Mouse (Mus musculus) embryonic facial prominence, embryonic 13.5 days (tissue): Measurements from ENCODE around the gene Klf5. TPM values are rescaled to one million over a fixed set of nuclear protein-coding genes. Genes with fewer than 3 reads are reported as not detected.

Source experiments
- ATAC-seq: fragments of 200-750 bp; cut with Nextera tagmentation; 2 replicates; pipeline ENCODE4 v1.8.0; 2017; ENCODE audit warnings: low read depth; ENCODE audit not compliant: insufficient number of reproducible peaks, insufficient read depth, low FRiP score, low TSS enrichment
- H3K27ac ChIP-seq: fragments of 300-500 bp; sonication (generic); 2 replicates; pipeline ENCODE4 v1.5.1; 2015; ENCODE audit warnings: moderate library complexity, mild to moderate bottlenecking, inconsistent platforms
- H3K27me3 ChIP-seq: fragments of 300-500 bp; sonication (generic); 2 replicates; pipeline ENCODE4 v1.6.1; 2015; ENCODE audit warnings: mild to moderate bottlenecking, inconsistent platforms
- H3K36me3 ChIP-seq: fragments of 300-500 bp; sonication (generic); 2 replicates; pipeline ENCODE4 v1.6.1; 2015; ENCODE audit warnings: mild to moderate bottlenecking, inconsistent platforms
- H3K4me1 ChIP-seq: fragments of 300-500 bp; sonication (generic); 2 replicates; pipeline ENCODE4 v1.6.1; 2015; ENCODE audit warnings: inconsistent platforms
- H3K4me2 ChIP-seq: fragments of 300-500 bp; sonication (generic); 2 replicates; pipeline ENCODE4 v1.6.1; 2015; ENCODE audit warnings: moderate library complexity, mild to moderate bottlenecking, inconsistent platforms
- H3K4me3 ChIP-seq: fragments of 300-500 bp; sonication (generic); 2 replicates; pipeline ENCODE4 v1.5.1; 2015; ENCODE audit warnings: mild to moderate bottlenecking, inconsistent platforms
- H3K9ac ChIP-seq: fragments of 300-500 bp; sonication (generic); 2 replicates; pipeline ENCODE4 v1.6.1; 2015; ENCODE audit warnings: mild to moderate bottlenecking, inconsistent platforms
- H3K9me3 ChIP-seq: fragments of 300-500 bp; sonication (generic); 2 replicates; pipeline ENCODE4 v1.6.1; 2016; ENCODE audit warnings: inconsistent platforms
- WGBS: fragments of 180-500 bp; shearing (Covaris S2); methylation state at CpG from one replicate; pipeline ENCODE4 v1.1.7; 2015; ENCODE audit warnings: mixed read lengths; 5-methylcytosine and 5-hydroxymethylcytosine counted together
- polyA plus RNA-seq: library from polyadenylated mRNA; unstranded; fragments of >200 nt; fragmentation: Nextera tagmentation; extraction: Ambion mirVana; gene quantifications from 2 replicates; pipeline ENCODE4 v1.2.1, GENCODE M21; 2015

Klf5 gene
- polyA plus RNA-seq, 1 experiment from 2014 or later: 26.7 TPM

- no peak for ATAC-seq
- H3K9me3 ChIP-seq: no peaks in the 10 kb centered on the region; the same call in 1 of the 2 replicates
- H3K4me1 ChIP-seq: no peaks in the 10 kb centered on the region
- no peak overlapping the region for H3K4me3 ChIP-seq
- 78% methylated on average over 7 of the region's 7 CpGs for WGBS
- no peak overlapping the region for H3K4me2 ChIP-seq
- H3K27ac ChIP-seq: no peak overlapping the region
- no peak overlapping the region for H3K9ac ChIP-seq
- H3K36me3 ChIP-seq: peaks cover 12% of the 10 kb centered on the region
- H3K27me3 ChIP-seq: no peaks in the 10 kb centered on the region
Measured at GRCm38 (mm10) chr14:99310358-99310757, 11.9 kb downstream of the Klf5 start.

- Histone ChIP-seq H3K4me1 (no peaks in the 10 kb centered on the region), H3K4me2 (no peak overlapping the region), H3K4me3 (no peak overlapping the region), H3K36me3 (peaks cover 12% of the 10 kb centered on the region), H3K27ac (no peak overlapping the region), H3K9ac (no peak overlapping the region), H3K9me3 (no peaks in the 10 kb centered on the region; the same call in 1 of the 2 replicates), H3K27me3 (no peaks in the 10 kb centered on the region)
- no peak for ATAC-seq
- 87% methylated on average over 24 of the region's 24 CpGs for WGBS
Measured at GRCm38 (mm10) chr14:99313062-99313461, 14.6 kb downstream of the Klf5 start.

DNA sequence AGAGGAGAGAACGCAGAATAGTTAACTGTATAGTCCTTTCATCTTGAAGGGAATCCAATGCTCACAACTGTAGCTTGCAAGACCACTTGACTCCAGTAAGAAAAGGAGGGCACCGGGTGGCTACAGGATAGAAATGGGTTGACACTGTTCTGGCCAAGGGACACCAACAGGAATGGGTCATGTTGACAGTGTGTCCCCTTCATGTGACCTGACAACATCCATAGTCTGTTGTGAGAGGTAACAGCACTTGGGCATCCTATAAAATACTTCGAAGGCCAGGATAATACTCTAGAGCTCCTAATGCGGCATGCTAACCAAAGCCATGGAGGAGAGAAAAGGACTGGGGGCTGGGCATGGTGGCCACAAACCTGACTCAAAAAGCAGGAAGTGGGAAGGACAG is 17.8 kb downstream of the Klf5 start:
- H3K27ac ChIP-seq: no peak overlapping the region
- ATAC-seq: no peak
- no peak overlapping the region for H3K9ac ChIP-seq
- 95% methylated on average over 4 of the region's 4 CpGs for WGBS
- peaks cover 8% of the 10 kb centered on the region for H3K36me3 ChIP-seq
- no peaks in the 10 kb centered on the region for H3K4me1 ChIP-seq
- no peaks in the 10 kb centered on the region; the same call in 1 of the 2 replicates for H3K9me3 ChIP-seq
- H3K4me3 ChIP-seq: no peak overlapping the region
- H3K27me3 ChIP-seq: no peaks in the 10 kb centered on the region
- no peak overlapping the region for H3K4me2 ChIP-seq

DNA sequence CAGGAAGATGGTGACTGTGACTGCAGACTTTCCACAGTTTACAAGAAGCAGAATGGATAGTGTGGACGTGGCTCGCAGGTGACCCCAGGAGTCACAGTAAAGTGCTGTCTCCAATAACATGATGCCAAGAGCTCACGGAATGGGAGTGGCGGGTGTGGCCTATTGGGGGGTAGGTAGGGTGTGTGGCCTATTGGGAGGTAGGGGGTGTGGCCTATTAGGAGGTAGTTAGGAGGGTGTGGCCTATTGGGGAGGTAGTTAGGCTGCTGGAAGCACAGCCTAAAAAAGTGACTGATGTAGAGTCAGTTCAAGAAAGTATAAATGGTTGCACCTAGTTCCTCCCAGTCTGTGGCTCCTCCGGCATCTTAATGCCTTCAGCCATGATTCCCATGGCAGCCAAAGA is 22.2 kb downstream of the Klf5 start:
- H3K9ac ChIP-seq: no peak overlapping the region
- no peak for ATAC-seq
- H3K27me3 ChIP-seq: no peaks in the 10 kb centered on the region
- 88% methylated on average over 5 of the region's 5 CpGs for WGBS
- H3K4me1 ChIP-seq: no peaks in the 10 kb centered on the region
- H3K4me3 ChIP-seq: no peak overlapping the region
- no peak overlapping the region for H3K4me2 ChIP-seq
- H3K36me3 ChIP-seq: no peaks in the 10 kb centered on the region
- H3K9me3 ChIP-seq: no peaks in the 10 kb centered on the region
- H3K27ac ChIP-seq: no peak overlapping the region

DNA sequence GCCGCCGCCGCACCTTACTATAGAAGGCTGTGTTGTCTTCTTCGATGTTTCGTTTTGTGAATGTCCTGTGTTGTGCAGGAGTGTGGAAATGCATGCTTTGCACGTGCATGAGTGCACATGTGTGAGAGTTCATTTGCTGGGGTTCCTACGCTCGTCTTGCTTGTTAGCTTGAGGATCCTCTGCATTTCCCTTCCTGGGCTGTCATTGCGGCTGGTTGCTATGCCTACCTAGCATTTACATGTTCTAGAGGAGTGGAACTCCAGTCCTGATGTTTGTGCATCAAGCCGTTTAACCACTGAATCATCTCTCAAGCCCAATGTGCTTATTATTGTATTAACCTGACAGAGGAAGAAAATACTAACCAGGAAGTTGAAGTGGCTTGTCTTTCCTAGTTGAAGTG is 24.9 kb downstream of the Klf5 start:
- no peak for ATAC-seq
- no peaks in the 10 kb centered on the region for H3K36me3 ChIP-seq
- no peak overlapping the region for H3K4me2 ChIP-seq
- H3K4me1 ChIP-seq: no peaks in the 10 kb centered on the region
- H3K4me3 ChIP-seq: no peak overlapping the region
- 87% methylated on average over 10 of the region's 10 CpGs for WGBS
- H3K9me3 ChIP-seq: no peaks in the 10 kb centered on the region
- no peak overlapping the region for H3K9ac ChIP-seq
- H3K27me3 ChIP-seq: no peaks in the 10 kb centered on the region
- no peak overlapping the region for H3K27ac ChIP-seq

DNA sequence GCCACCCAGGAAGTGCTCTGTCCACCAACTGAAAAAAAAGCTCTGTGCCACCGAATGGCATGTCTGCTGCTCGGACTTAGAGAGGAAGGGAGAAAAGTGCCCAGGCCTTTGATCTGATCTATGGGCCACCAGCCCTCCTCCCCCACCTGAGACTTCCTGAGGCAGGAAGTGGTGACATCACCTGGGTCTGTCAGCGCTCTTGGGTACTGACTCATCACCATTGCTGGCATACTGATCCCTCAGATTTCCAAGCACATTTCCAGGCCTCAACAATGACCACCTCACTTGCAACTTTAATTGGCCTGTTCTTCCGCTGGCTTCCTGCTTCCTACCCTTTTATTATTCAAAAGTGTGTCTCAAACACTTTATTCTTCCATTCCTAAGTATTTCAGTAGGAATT is 26.0 kb downstream of the Klf5 start:
- no peaks in the 10 kb centered on the region for H3K27me3 ChIP-seq
- H3K4me1 ChIP-seq: no peaks in the 10 kb centered on the region
- WGBS: 77% methylated on average over 4 of the region's 4 CpGs
- H3K9ac ChIP-seq: no peak overlapping the region
- no peak overlapping the region for H3K4me3 ChIP-seq
- H3K27ac ChIP-seq: no peak overlapping the region
- no peaks in the 10 kb centered on the region for H3K36me3 ChIP-seq
- no peak for ATAC-seq
- no peak overlapping the region for H3K4me2 ChIP-seq
- no peaks in the 10 kb centered on the region for H3K9me3 ChIP-seq

- H3K4me2 ChIP-seq: no peak overlapping the region
- no peaks in the 10 kb centered on the region for H3K9me3 ChIP-seq
- H3K27ac ChIP-seq: no peak overlapping the region
- ATAC-seq: no peak
- 80% methylated on average over 12 of the region's 12 CpGs for WGBS
- no peaks in the 10 kb centered on the region for H3K36me3 ChIP-seq
- H3K4me3 ChIP-seq: no peak overlapping the region
- H3K4me1 ChIP-seq: no peaks in the 10 kb centered on the region
- no peaks in the 10 kb centered on the region for H3K27me3 ChIP-seq
- no peak overlapping the region for H3K9ac ChIP-seq
Measured at GRCm38 (mm10) chr14:99325597-99326472, 27.3 kb downstream of the Klf5 start.

DNA sequence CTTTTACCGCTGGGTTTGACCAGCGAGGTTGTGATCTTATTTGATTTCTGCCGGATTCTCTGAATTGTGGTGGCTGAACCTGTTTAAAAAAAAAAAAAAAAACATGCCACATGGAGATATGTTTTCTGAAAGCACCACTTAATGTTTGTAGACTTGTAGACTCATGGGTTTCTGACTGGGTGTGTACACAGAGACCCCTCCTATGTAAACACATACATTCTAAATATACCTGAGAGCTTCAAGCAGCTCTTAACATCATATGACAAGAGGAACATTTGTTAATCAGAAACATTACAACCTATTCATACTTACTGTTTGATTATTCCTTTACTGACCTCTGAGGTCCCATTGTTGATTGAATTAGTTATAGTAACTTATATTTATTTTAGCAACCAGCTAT is 38.1 kb downstream of the Klf5 start:
- Histone ChIP-seq H3K4me3 (no peak overlapping the region), H3K9me3 (no peaks in the 10 kb centered on the region), H3K9ac (no peak overlapping the region), H3K4me1 (no peaks in the 10 kb centered on the region), H3K27ac (no peak overlapping the region), H3K4me2 (no peak overlapping the region), H3K27me3 (no peaks in the 10 kb centered on the region), H3K36me3 (no peaks in the 10 kb centered on the region)
- no peak for ATAC-seq
- 69% methylated on average over 3 of the region's 3 CpGs for WGBS

DNA sequence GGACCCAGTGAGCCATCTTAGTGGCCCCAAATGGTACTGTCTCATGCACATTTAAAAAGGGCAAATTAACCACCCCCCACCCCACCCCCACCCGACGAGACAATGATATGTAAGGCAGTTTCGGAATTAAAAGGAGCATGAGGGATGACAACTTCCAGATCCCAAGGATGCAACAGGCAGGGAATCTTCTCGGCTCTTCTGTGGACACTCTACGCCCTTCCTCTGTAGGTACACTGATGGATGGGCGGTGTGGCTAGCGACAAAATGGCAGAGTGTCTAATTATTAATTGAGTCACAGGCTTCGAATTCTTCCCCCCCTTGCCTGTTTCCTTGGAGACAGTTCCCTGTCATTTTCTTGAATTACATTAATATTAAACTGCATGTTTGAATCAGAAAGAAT is 40.5 kb downstream of the Klf5 start:
- WGBS: 63% methylated on average over 8 of the region's 8 CpGs
- Histone ChIP-seq H3K9ac (no peak overlapping the region), H3K27me3 (no peaks in the 10 kb centered on the region), H3K9me3 (no peaks in the 10 kb centered on the region), H3K4me3 (no peak overlapping the region), H3K4me2 (no peak overlapping the region), H3K36me3 (no peaks in the 10 kb centered on the region), H3K4me1 (no peaks in the 10 kb centered on the region), H3K27ac (no peak overlapping the region)
- no peak for ATAC-seq

GRCm38 (mm10) chr14:99339681-99340522 is 41.4 kb downstream of the Klf5 start:
- Histone ChIP-seq H3K4me3 (no peak overlapping the region), H3K27me3 (no peaks in the 10 kb centered on the region), H3K36me3 (no peaks in the 10 kb centered on the region), H3K9me3 (no peaks in the 10 kb centered on the region), H3K4me2 (no peak overlapping the region), H3K9ac (no peak overlapping the region), H3K4me1 (no peaks in the 10 kb centered on the region), H3K27ac (no peak overlapping the region)
- no peak for ATAC-seq
- WGBS: 19% methylated on average over 9 of the region's 9 CpGs

DNA sequence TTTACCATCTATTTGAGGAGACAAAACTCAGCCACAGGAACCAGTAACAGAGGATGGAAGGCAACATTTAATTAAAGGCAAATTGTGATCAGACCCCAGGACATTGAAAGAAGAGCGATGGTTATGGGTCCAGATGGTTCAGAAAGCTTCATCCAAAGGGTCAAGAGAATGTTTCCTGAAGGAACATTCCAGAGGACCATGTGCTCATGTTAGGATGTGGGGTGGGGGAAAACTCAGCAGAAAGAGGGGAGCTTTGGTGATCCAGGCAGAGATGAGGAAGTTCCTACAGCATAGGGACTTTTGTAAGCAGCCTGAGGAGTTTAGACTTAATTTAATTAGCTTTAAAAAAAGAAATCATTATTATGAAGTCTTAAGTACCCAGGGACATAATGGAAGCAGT is 42.2 kb downstream of the Klf5 start:
- Histone ChIP-seq H3K9ac (no peak overlapping the region), H3K4me1 (no peaks in the 10 kb centered on the region), H3K36me3 (no peaks in the 10 kb centered on the region), H3K4me3 (no peak overlapping the region), H3K27ac (no peak overlapping the region), H3K9me3 (no peaks in the 10 kb centered on the region), H3K4me2 (no peak overlapping the region), H3K27me3 (no peaks in the 10 kb centered on the region)
- WGBS: 74% methylated on average over 1 of the region's 1 CpGs
- no peak for ATAC-seq
